Mouse (Mus musculus): ENCODE measurements at regions not wholly inside any gene's neighbourhood (a gene's known extent, or its start where the extent isn't known, plus 50 kb on each side); places are given as distances from the start of the nearest gene placed in this dataset.
A peak's percentile ranks its signal among the peaks of the same experiment; 100 is the strongest.

- Histone ChIP-seq H3K9me3 (no peaks in the 10 kb centered on the region), H3K4me3 (replicated peaks) (no peak overlapping the region), H3K36me3 (no peaks in the 10 kb centered on the region), H3K27me3 (no peaks in the 10 kb centered on the region), H3K27ac (no peak overlapping the region), H3K9ac (replicated peaks) (no peak overlapping the region), H3K4me2 (no peak overlapping the region), H3K4me1 (replicated peaks) (peaks cover 24% of the 10 kb centered on the region)
- 52% methylated on average over 8 of the region's 8 CpGs for WGBS
- no peak for ATAC-seq (ENCODE audit: insufficient number of reproducible peaks, insufficient read depth, low FRiP score, low TSS enrichment, low read depth)
Measured at GRCm38 (mm10) chr14:76702709-76703372, 146.2 kb upstream of the Serp2 start.

- Histone ChIP-seq H3K27me3 (no peaks in the 10 kb centered on the region), H3K9ac (replicated peaks) (no peak overlapping the region), H3K27ac (no peak overlapping the region), H3K9me3 (no peaks in the 10 kb centered on the region), H3K4me1 (replicated peaks) (peaks cover 25% of the 10 kb centered on the region), H3K36me3 (no peaks in the 10 kb centered on the region), H3K4me2 (no peak overlapping the region), H3K4me3 (replicated peaks) (no peak overlapping the region)
- WGBS, result 75% methylated on average over 14 of the region's 14 CpGs
- no peak for ATAC-seq (ENCODE audit: insufficient number of reproducible peaks, insufficient read depth, low FRiP score, low TSS enrichment, low read depth)
Measured at GRCm38 (mm10) chr14:76701911-76702708, 145.4 kb upstream of the Serp2 start.

GRCm38 (mm10) chr14:76701304-76701703, 144.6 kb upstream of the Serp2 start:
- no peaks in the 10 kb centered on the region for H3K36me3 ChIP-seq
- peaks cover 33% of the 10 kb centered on the region for H3K4me1 ChIP-seq (replicated peaks)
- H3K4me2 ChIP-seq, result no peak overlapping the region
- no peak overlapping the region for H3K27ac ChIP-seq
- no peak overlapping the region for H3K9ac ChIP-seq (replicated peaks)
- ATAC-seq (ENCODE audit: insufficient number of reproducible peaks, insufficient read depth, low FRiP score, low TSS enrichment, low read depth), result no peak
- no peak overlapping the region for H3K4me3 ChIP-seq (replicated peaks)
- no peaks in the 10 kb centered on the region for H3K9me3 ChIP-seq
- 90% methylated on average over 1 of the region's 1 CpGs for WGBS
- no peaks in the 10 kb centered on the region for H3K27me3 ChIP-seq

- Histone ChIP-seq H3K4me1 (replicated peaks) (peaks cover 36% of the 10 kb centered on the region), H3K27me3 (no peaks in the 10 kb centered on the region)
- WGBS, result 84% methylated on average over 3 of the region's 3 CpGs
Measured at GRCm38 (mm10) chr14:76700796-76701195, 144.1 kb upstream of the Serp2 start.

GRCm38 (mm10) chr14:76700190-76700589, 143.5 kb upstream of the Serp2 start:
- 84% methylated on average over 4 of the region's 4 CpGs for WGBS
- no peaks in the 10 kb centered on the region for H3K9me3 ChIP-seq
- no peaks in the 10 kb centered on the region for H3K27me3 ChIP-seq
- H3K27ac ChIP-seq, result no peak overlapping the region
- no peak overlapping the region for H3K4me2 ChIP-seq
- H3K9ac ChIP-seq (replicated peaks), result no peak overlapping the region
- ATAC-seq (ENCODE audit: insufficient number of reproducible peaks, insufficient read depth, low FRiP score, low TSS enrichment, low read depth), result no peak
- peaks cover 42% of the 10 kb centered on the region for H3K4me1 ChIP-seq (replicated peaks)
- H3K4me3 ChIP-seq (replicated peaks), result no peak overlapping the region
- H3K36me3 ChIP-seq, result no peaks in the 10 kb centered on the region

More at GRCm38 (mm10) chr14:76700796-76701195, 144.1 kb upstream of the Serp2 start:
- Histone ChIP-seq H3K9me3 (no peaks in the 10 kb centered on the region), H3K36me3 (no peaks in the 10 kb centered on the region), H3K4me2 (no peak overlapping the region), H3K4me3 (replicated peaks) (no peak overlapping the region), H3K9ac (replicated peaks) (no peak overlapping the region), H3K27ac (no peak overlapping the region)
- no peak for ATAC-seq (ENCODE audit: insufficient number of reproducible peaks, insufficient read depth, low FRiP score, low TSS enrichment, low read depth)

GRCm38 (mm10) chr14:76698718-76699402, 142.2 kb upstream of the Serp2 start:
- WGBS, result 37% methylated on average over 4 of the region's 4 CpGs

GRCm38 (mm10) chr14:76696729-76697128, 140.0 kb upstream of the Serp2 start:
- H3K4me2 ChIP-seq, result no peak overlapping the region
- ATAC-seq (ENCODE audit: insufficient number of reproducible peaks, insufficient read depth, low FRiP score, low TSS enrichment, low read depth), result no peak
- H3K36me3 ChIP-seq, result no peaks in the 10 kb centered on the region
- WGBS, result 70% methylated on average over 4 of the region's 4 CpGs
- no peaks in the 10 kb centered on the region for H3K27me3 ChIP-seq
- H3K9me3 ChIP-seq, result no peaks in the 10 kb centered on the region
- no peak overlapping the region for H3K4me3 ChIP-seq (replicated peaks)
- H3K9ac ChIP-seq (replicated peaks), result no peak overlapping the region
- H3K27ac ChIP-seq, result peak overlapping the region; percentile 18; the same call in 1 of the 2 replicates
- peaks cover 55% of the 10 kb centered on the region for H3K4me1 ChIP-seq (replicated peaks)

More at GRCm38 (mm10) chr14:76698718-76699402, 142.2 kb upstream of the Serp2 start:
- Histone ChIP-seq H3K4me2 (no peak overlapping the region), H3K36me3 (no peaks in the 10 kb centered on the region), H3K9me3 (no peaks in the 10 kb centered on the region), H3K4me1 (replicated peaks) (peaks cover 54% of the 10 kb centered on the region), H3K9ac (replicated peaks) (no peak overlapping the region), H3K27ac (peak overlapping the region; percentile 51; the same call in 1 of the 2 replicates), H3K4me3 (replicated peaks) (no peak overlapping the region), H3K27me3 (no peaks in the 10 kb centered on the region)
- ATAC-seq (ENCODE audit: insufficient number of reproducible peaks, insufficient read depth, low FRiP score, low TSS enrichment, low read depth), result 0 out of 2 replicates have a peak, but pooled peaks have one; percentile 48

GRCm38 (mm10) chr14:76695691-76696355, 139.1 kb upstream of the Serp2 start:
- Histone ChIP-seq H3K27me3 (no peaks in the 10 kb centered on the region), H3K4me2 (no peak overlapping the region), H3K4me3 (replicated peaks) (no peak overlapping the region), H3K9ac (replicated peaks) (no peak overlapping the region), H3K27ac (no peak overlapping the region), H3K36me3 (no peaks in the 10 kb centered on the region), H3K9me3 (no peaks in the 10 kb centered on the region), H3K4me1 (replicated peaks) (peaks cover 55% of the 10 kb centered on the region)
- ATAC-seq (ENCODE audit: insufficient number of reproducible peaks, insufficient read depth, low FRiP score, low TSS enrichment, low read depth), result no peak
- 54% methylated on average over 18 of the region's 18 CpGs for WGBS

GRCm38 (mm10) chr14:76694894-76695293, 138.2 kb upstream of the Serp2 start:
- no peak overlapping the region for H3K9ac ChIP-seq (replicated peaks)
- H3K4me1 ChIP-seq (replicated peaks), result peaks cover 55% of the 10 kb centered on the region
- H3K9me3 ChIP-seq, result no peaks in the 10 kb centered on the region
- no peak overlapping the region for H3K4me3 ChIP-seq (replicated peaks)
- H3K36me3 ChIP-seq, result no peaks in the 10 kb centered on the region
- 80% methylated on average over 8 of the region's 8 CpGs for WGBS
- no peak overlapping the region for H3K4me2 ChIP-seq
- no peaks in the 10 kb centered on the region for H3K27me3 ChIP-seq
- no peak for ATAC-seq (ENCODE audit: insufficient number of reproducible peaks, insufficient read depth, low FRiP score, low TSS enrichment, low read depth)
- no peak overlapping the region for H3K27ac ChIP-seq

GRCm38 (mm10) chr14:76693351-76694317, 136.9 kb upstream of the Serp2 start:
- Histone ChIP-seq H3K27me3 (no peaks in the 10 kb centered on the region), H3K4me3 (replicated peaks) (no peak overlapping the region), H3K27ac (peak overlapping the region; percentile 77), H3K4me1 (replicated peaks) (peaks cover 50% of the 10 kb centered on the region), H3K4me2 (no peak overlapping the region), H3K9me3 (no peaks in the 10 kb centered on the region), H3K36me3 (no peaks in the 10 kb centered on the region), H3K9ac (replicated peaks) (no peak overlapping the region)
- no peak for ATAC-seq (ENCODE audit: insufficient number of reproducible peaks, insufficient read depth, low FRiP score, low TSS enrichment, low read depth)
- WGBS, result 36% methylated on average over 15 of the region's 15 CpGs
